Mouse (Mus musculus) CD8-positive naive resting alpha-beta T cell, adult 57 days (primary cell): ENCODE results near the gene Crisp4. TPM values are rescaled to one million over a fixed set of nuclear protein-coding genes. Genes with fewer than 3 reads are reported as not detected.

Experiments used
- total RNA-seq: library from RNA; stranded (reverse); gene quantifications from one replicate; pipeline ENCODE4 v1.2.4, GENCODE M21; 2023

Crisp4 gene
- not detected for total RNA-seq

DNA sequence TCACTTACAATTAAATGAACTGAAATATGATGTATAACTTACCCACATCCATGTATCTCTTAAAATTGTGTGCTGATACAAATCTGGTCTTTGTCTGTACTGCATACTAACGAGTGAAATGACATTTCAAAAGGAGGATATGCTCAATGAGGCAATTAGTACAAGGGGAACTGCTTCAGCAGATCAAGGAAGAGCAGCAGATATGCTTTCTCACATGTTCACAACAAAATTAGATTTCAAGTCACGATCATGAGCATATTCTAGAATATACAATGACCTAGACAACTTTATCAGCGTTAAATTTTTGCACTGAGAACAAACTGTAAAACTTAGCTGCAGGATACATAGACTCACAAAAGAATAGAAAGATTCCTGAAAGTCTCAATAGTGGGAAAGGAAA, at the start of gene Crisp4:
Gene Crisp4, minus strand, starts transcription at position 101 of the 400 bp plus-strand sequence.

Other genes with a start within 250 kb of the Crisp4 start
- gene Defb18, start 91.5 kb upstream of the Crisp4 start, total RNA-seq: not detected
- gene Defb41, start 119.2 kb upstream of the Crisp4 start, total RNA-seq: not detected